Mouse (Mus musculus): ENCODE data around the gene Fosl2.
"Not testable (repeated sequence)": the region's sequence is repeated elsewhere in the genome, so short reads cannot be mapped to it uniquely, and the experiment has no call there.

Fosl2 gene

GRCm38 (mm10) chr5:32178720-32179119, 43.1 kb downstream of the Fosl2 start:
- DNase-seq (ENCODE audit: low read depth, low spot score), result not testable (repeated sequence)

- DNase-seq (ENCODE audit: low read depth, low spot score), result peak; percentile 25
These were observed 47.5 kb downstream of the Fosl2 start for GRCm38 (mm10) chr5:32182885-32183629.

- no peak for DNase-seq (ENCODE audit: low read depth, low spot score)
These were observed 52.1 kb downstream of the Fosl2 start for GRCm38 (mm10) chr5:32187717-32188116.

- DNase-seq (ENCODE audit: low read depth, low spot score), result no peak
These were observed 55.7 kb downstream of the Fosl2 start for GRCm38 (mm10) chr5:32191259-32191658.

GRCm38 (mm10) chr5:32192016-32192845, 56.6 kb downstream of the Fosl2 start:
- DNase-seq (ENCODE audit: low read depth, low spot score), result no peak

GRCm38 (mm10) chr5:32194236-32194635, 58.6 kb downstream of the Fosl2 start:
- no peak for DNase-seq (ENCODE audit: low read depth, low spot score)

- no peak for DNase-seq (ENCODE audit: low read depth, low spot score)
These were observed 60.4 kb downstream of the Fosl2 start for GRCm38 (mm10) chr5:32195857-32196609.

- peak; percentile 86 for DNase-seq (ENCODE audit: low read depth, low spot score)
These were observed 62.1 kb downstream of the Fosl2 start for GRCm38 (mm10) chr5:32197698-32198097.

- no peak for DNase-seq (ENCODE audit: low read depth, low spot score)
These were observed 63.5 kb downstream of the Fosl2 start for GRCm38 (mm10) chr5:32199136-32199535.

GRCm38 (mm10) chr5:32199594-32199993, 64.0 kb downstream of the Fosl2 start:
- DNase-seq (ENCODE audit: low read depth, low spot score), result no peak

- peak; percentile 42 for DNase-seq (ENCODE audit: low read depth, low spot score)
These were observed 69.1 kb downstream of the Fosl2 start for GRCm38 (mm10) chr5:32204653-32205052.

GRCm38 (mm10) chr5:32206726-32207125, 71.1 kb downstream of the Fosl2 start:
- no peak for DNase-seq (ENCODE audit: low read depth, low spot score)

Measured in R1 (cell line).